Mouse (Mus musculus): ENCODE measurements around the gene Prkra. TPM values are rescaled to one million over a fixed set of nuclear protein-coding genes. Genes with fewer than 3 reads are reported as not detected.

The Prkra gene
- polyA plus RNA-seq, 1 experiment = 19.5 TPM

DNA sequence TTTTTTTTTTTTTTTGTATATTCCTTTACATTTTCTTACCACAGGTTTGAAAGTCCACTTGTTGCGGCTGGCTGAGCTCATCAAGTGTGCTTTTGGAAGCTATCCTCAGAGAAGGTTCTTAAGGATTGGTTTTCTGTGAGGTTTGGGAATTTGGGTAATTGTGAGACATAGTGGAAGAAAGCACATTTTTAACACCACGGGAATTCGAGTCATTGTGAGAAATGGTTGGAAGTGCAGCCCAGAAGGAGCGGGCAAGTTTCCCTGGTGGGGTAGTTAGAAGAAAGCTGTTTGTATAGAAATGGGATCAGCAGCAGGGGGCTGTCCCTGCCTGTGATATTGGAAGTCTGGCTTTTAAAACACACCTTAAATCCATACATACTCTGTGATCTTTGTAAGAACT, 28.1 kb upstream of the Prkra start:
- Histone ChIP-seq H3K4me3 (ENCODE audit: insufficient read depth, low read length) (peak overlapping the region; percentile 47), H3K4me1 (ENCODE audit: control insufficient read depth, insufficient read depth, low read length) (peaks cover 5% of the 10 kb centered on the region; the same call in 1 of the 2 replicates), H3K27ac (ENCODE audit: insufficient read depth, low read length) (no peak overlapping the region)
- TF ChIP-seq POLR2A (IDR thresholded peaks at IDR 0.05; ENCODE audit: extremely low read depth, insufficient read depth, low read length) (no peak), CTCF (IDR thresholded peaks at IDR 0.05; ENCODE audit: extremely low read depth, insufficient read depth, low read length) (no peak)

DNA sequence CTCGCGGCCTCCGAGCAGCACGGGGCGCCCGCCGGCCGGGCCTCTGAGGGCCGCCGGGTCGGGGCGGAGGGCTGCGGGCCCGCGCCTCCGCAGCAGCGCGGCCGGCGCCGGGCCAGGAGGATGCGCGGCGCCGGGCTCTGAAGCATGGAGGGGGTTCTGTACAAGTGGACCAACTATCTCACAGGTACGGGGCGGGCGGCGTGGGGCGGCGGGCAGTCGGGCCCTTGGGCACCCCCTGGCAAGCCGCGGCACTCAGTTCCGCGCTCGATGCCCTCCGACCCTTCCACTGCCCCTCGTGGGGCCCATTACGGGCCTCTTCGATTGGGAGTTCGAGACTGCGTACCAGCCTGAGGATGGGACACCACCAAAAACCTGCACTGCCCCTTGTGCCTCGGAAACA, 27.6 kb upstream of the Prkra start:
- Histone ChIP-seq H3K4me1 (ENCODE audit: control insufficient read depth, insufficient read depth, low read length) (peaks cover 5% of the 10 kb centered on the region; the same call in 1 of the 2 replicates), H3K4me3 (ENCODE audit: insufficient read depth, low read length) (peak overlapping the region; percentile 47), H3K27ac (ENCODE audit: insufficient read depth, low read length) (no peak overlapping the region)
- TF ChIP-seq POLR2A (IDR thresholded peaks at IDR 0.05; ENCODE audit: extremely low read depth, insufficient read depth, low read length) (no peak), CTCF (IDR thresholded peaks at IDR 0.05; ENCODE audit: extremely low read depth, insufficient read depth, low read length) (no peak)

DNA sequence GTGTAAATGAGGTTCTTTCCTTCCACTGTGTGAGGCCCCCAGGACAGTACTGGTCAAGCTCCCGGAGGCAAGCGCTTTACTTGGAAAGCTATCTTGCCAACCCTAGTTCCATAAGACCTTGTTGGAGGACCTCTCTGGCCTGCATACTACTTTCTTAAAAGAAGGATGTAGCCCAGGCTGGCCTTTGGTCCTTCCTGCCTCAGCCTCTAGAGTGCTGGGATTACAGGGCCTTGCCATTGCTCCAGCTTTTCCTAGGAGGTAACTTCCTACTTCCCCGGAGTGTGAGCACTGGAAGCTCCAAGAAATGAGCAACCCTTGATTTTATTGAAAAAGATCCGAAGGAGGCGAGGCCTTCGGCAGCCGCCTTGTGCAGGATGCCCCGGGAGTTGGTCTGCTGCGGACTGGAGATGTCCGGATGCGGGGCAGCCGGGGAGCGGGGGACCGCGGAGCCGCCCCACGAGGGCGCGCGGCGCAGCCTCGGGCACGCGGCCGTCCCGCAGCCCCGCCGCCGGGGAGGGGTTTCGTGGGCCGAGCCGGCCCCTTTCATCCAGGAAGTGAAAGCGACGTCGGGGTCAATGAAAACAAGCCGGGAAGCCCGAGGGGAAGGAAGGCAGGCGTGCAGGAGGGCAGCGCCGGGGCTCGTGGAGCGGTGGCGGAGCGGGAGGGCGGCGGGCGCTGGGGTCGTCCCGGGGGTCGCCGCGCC, 27.1 kb upstream of the Prkra start, which contains the start of gene Plekha3:
TSS of gene Plekha3 (plus strand) at position 557 of the 703 bp plus-strand sequence.
- Histone ChIP-seq H3K27ac (ENCODE audit: insufficient read depth, low read length) (peak within 1 kb of the TSS; percentile 51; the same call in 1 of the 2 replicates), H3K4me1 (ENCODE audit: control insufficient read depth, insufficient read depth, low read length) (peaks cover 4% of the 10 kb centered on the region; the same call in 1 of the 2 replicates), H3K4me3 (ENCODE audit: insufficient read depth, low read length) (peak within 1 kb of the TSS; percentile 47)
- TF ChIP-seq CTCF (IDR thresholded peaks at IDR 0.05; ENCODE audit: extremely low read depth, insufficient read depth, low read length) (no peak), POLR2A (IDR thresholded peaks at IDR 0.05; ENCODE audit: extremely low read depth, insufficient read depth, low read length) (peak; percentile 63; the same call in 1 of the 2 replicates)

DNA sequence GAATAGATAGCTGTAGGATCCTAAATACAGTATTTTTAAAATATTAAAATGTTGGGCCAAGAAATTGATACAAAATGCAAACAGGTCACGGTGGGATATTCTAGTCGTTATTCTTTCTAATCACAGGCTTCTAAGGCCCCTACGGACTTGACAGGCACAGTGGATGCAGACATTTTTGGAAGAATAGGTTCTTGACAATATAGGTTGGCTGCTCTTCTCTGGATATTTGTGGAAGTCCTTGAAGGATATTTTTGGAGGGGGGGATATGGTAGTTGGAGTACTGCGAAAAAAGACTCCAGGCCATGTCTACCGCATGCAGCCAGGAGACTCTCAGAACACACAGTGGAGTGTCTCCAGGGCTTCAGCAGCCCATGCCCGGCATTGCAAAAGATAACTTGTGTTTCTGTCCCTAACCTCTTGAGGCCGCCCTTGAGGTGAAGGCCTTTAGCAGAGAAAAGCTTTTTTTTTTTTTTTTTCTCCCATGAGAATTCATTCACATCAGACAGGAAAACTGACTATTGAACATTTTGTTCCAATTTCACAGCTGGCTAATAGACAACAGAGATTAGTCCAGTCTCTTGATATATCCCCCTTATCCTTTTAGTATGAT, 25.8 kb upstream of the Prkra start:
- no peak overlapping the region for H3K27ac ChIP-seq (ENCODE audit: insufficient read depth, low read length)

GRCm38 (mm10) chr2:76672966-76673392, 25.2 kb upstream of the Prkra start, which contains the start of gene Fkbp7:
Gene Fkbp7, minus strand, starts transcription at chr2:76673116.
- Histone ChIP-seq H3K4me3 (ENCODE audit: insufficient read depth, low read length) (peak within 1 kb of the TSS; percentile 31), H3K27ac (ENCODE audit: insufficient read depth, low read length) (no peak within 1 kb of the TSS), H3K4me1 (ENCODE audit: control insufficient read depth, insufficient read depth, low read length) (peaks cover 4% of the 10 kb centered on the region; the same call in 1 of the 2 replicates)
- TF ChIP-seq POLR2A (IDR thresholded peaks at IDR 0.05; ENCODE audit: extremely low read depth, insufficient read depth, low read length) (peak; percentile 83), CTCF (IDR thresholded peaks at IDR 0.05; ENCODE audit: extremely low read depth, insufficient read depth, low read length) (no peak)

More for the DNA sequence above, 25.8 kb upstream of the Prkra start:
- peak overlapping the region; percentile 31; the same call in 1 of the 2 replicates for H3K4me3 ChIP-seq (ENCODE audit: insufficient read depth, low read length)
- peaks cover 4% of the 10 kb centered on the region; the same call in 1 of the 2 replicates for H3K4me1 ChIP-seq (ENCODE audit: control insufficient read depth, insufficient read depth, low read length)
- no peak for TF ChIP-seq CTCF (IDR thresholded peaks at IDR 0.05; ENCODE audit: extremely low read depth, insufficient read depth, low read length)
- no peak for TF ChIP-seq POLR2A (IDR thresholded peaks at IDR 0.05; ENCODE audit: extremely low read depth, insufficient read depth, low read length)

DNA sequence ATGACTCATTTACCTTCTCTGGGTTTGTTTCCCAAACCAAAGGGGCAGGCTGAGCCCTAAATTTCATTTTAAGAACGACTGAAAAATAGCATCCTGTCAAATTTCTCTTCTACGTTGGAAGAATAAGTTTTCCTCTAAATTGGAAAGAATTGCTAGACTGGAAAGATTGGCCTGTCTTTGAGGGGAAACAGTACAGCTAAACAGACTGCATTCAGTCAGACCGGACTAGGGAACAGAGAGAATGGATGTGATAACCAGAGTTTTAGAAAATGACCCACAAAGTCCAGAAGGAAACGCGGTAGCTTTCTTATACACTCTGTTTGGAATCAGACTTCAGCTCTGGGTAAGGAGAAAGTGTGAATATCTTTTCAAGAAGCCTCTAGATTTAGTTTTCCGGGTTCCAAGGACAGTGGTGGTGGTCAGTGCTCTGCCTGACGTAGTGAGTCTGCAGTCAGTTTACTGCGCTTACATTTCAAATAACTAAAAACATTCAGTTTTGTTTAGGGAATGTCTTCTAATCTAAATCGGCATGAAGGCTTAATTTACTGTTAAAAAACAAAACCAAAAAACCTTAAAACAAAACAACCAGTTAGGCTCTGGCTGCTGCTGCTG, 24.4 kb upstream of the Prkra start:
- peaks cover 4% of the 10 kb centered on the region; the same call in 1 of the 2 replicates for H3K4me1 ChIP-seq (ENCODE audit: control insufficient read depth, insufficient read depth, low read length)
- no peak overlapping the region for H3K27ac ChIP-seq (ENCODE audit: insufficient read depth, low read length)
- no peak for TF ChIP-seq CTCF (IDR thresholded peaks at IDR 0.05; ENCODE audit: extremely low read depth, insufficient read depth, low read length)
- H3K4me3 ChIP-seq (ENCODE audit: insufficient read depth, low read length) = peak overlapping the region; percentile 31

DNA sequence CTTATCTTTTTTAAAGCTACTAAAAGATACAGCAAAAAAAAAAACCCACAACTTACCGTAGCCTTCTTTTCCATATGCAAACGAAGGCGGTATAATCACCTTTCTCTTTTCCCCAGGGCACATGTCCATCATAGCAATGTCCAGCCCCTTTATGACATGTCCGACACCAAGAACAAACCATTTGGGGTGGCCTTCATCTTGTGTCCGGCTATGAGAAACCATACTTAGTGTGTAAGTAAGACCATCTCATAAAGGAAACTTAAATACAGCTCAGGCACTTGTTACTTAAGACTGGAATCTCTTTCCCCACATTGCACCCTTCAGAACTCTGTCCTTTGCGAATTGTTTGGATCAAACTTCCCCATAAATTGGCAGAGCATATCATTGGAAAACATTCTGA, 23.8 kb upstream of the Prkra start:
- peaks cover 2% of the 10 kb centered on the region; the same call in 1 of the 2 replicates for H3K4me1 ChIP-seq (ENCODE audit: control insufficient read depth, insufficient read depth, low read length)
- TF ChIP-seq POLR2A (IDR thresholded peaks at IDR 0.05; ENCODE audit: extremely low read depth, insufficient read depth, low read length) = no peak
- TF ChIP-seq CTCF (IDR thresholded peaks at IDR 0.05; ENCODE audit: extremely low read depth, insufficient read depth, low read length) = no peak
- H3K4me3 ChIP-seq (ENCODE audit: insufficient read depth, low read length) = no peak overlapping the region
- H3K27ac ChIP-seq (ENCODE audit: insufficient read depth, low read length) = no peak overlapping the region

- no peak overlapping the region for H3K27ac ChIP-seq (ENCODE audit: insufficient read depth, low read length)
- H3K4me3 ChIP-seq (ENCODE audit: insufficient read depth, low read length) = no peak overlapping the region
- H3K4me1 ChIP-seq (ENCODE audit: control insufficient read depth, insufficient read depth, low read length) = no peaks in the 10 kb centered on the region
- no peak for TF ChIP-seq POLR2A (IDR thresholded peaks at IDR 0.05; ENCODE audit: extremely low read depth, insufficient read depth, low read length)
- TF ChIP-seq CTCF (IDR thresholded peaks at IDR 0.05; ENCODE audit: extremely low read depth, insufficient read depth, low read length) = no peak
Measured at GRCm38 (mm10) chr2:76667200-76667599, 19.4 kb upstream of the Prkra start.

DNA sequence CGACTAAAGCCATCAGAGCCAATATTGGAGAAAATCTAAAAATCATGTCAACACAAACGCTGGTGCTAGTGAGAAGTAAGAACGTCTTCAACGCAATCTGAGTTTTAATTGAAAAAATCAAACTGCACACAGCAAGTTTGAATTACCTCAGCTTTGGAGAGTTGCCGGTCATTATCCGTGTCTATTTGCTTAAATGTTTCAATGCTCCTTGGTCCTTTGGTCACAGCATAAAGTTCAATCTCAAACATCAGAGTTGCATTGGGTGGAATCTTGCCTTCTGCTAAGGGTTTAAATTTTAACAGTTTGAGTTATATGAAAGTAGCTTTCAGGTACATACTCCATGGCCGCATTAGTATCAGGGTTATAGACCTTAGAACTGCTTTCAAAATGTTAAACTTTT, 17.7 kb upstream of the Prkra start:
- Histone ChIP-seq H3K4me1 (ENCODE audit: control insufficient read depth, insufficient read depth, low read length) (no peaks in the 10 kb centered on the region), H3K27ac (ENCODE audit: insufficient read depth, low read length) (no peak overlapping the region), H3K4me3 (ENCODE audit: insufficient read depth, low read length) (no peak overlapping the region)
- TF ChIP-seq POLR2A (IDR thresholded peaks at IDR 0.05; ENCODE audit: extremely low read depth, insufficient read depth, low read length) = no peak
- no peak for TF ChIP-seq CTCF (IDR thresholded peaks at IDR 0.05; ENCODE audit: extremely low read depth, insufficient read depth, low read length)
